Mouse (Mus musculus): ENCODE results near the gene Jun. TPM values are rescaled to one million over a fixed set of nuclear protein-coding genes. Genes with fewer than 3 reads are reported as not detected.

Gene Jun
- total RNA-seq, 2 experiments from 2014 or later: 98.7 to 101 TPM

GRCm38 (mm10) chr4:95048021-95048730 lies 3.8 kb downstream of the Jun start:
- Histone ChIP-seq H3K27ac (peak overlapping the region; percentile 98; the same call in 1 of the 2 replicates), H3K4me3 (peak overlapping the region; percentile 86)
- no peak for TF ChIP-seq CTCF (conservative IDR thresholded peaks at IDR 0.05)
- no peak for DNase-seq (ENCODE audit: low spot score in 2 of 2)

GRCm38 (mm10) chr4:95045133-95045532 lies 6.9 kb downstream of the Jun start:
- no peak for DNase-seq (ENCODE audit: low spot score in 2 of 2)
- Histone ChIP-seq H3K4me3 (no peak overlapping the region), H3K27ac (no peak overlapping the region)
- TF ChIP-seq CTCF (conservative IDR thresholded peaks at IDR 0.05): peak; percentile 72

GRCm38 (mm10) chr4:95044721-95045120 lies 7.3 kb downstream of the Jun start:
- Histone ChIP-seq H3K4me3 (no peak overlapping the region), H3K27ac (no peak overlapping the region)
- TF ChIP-seq CTCF (conservative IDR thresholded peaks at IDR 0.05): no peak
- DNase-seq (ENCODE audit: low spot score in 2 of 2): no peak

- Histone ChIP-seq H3K27ac (no peak overlapping the region), H3K4me3 (no peak overlapping the region; the same call in 1 of the 2 replicates)
- TF ChIP-seq CTCF (conservative IDR thresholded peaks at IDR 0.05): no peak
- no peak for DNase-seq (ENCODE audit: low spot score in 2 of 2)
These were observed 14.0 kb downstream of the Jun start for GRCm38 (mm10) chr4:95038024-95038423.

- Histone ChIP-seq H3K27ac (no peak overlapping the region), H3K4me3 (no peak overlapping the region)
- no peak for TF ChIP-seq CTCF (conservative IDR thresholded peaks at IDR 0.05)
- DNase-seq (ENCODE audit: low spot score in 2 of 2): no peak
These were observed 20.9 kb downstream of the Jun start for GRCm38 (mm10) chr4:95031158-95031557.

GRCm38 (mm10) chr4:95025847-95026600 lies 26.0 kb downstream of the Jun start:
- no peak overlapping the region for H3K4me3 ChIP-seq
- H3K27ac ChIP-seq: no peak overlapping the region
- no peak; the same call in 1 of the 2 replicates for TF ChIP-seq CTCF (conservative IDR thresholded peaks at IDR 0.05)
- DNase-seq (ENCODE audit: low spot score in 2 of 2): no peak

GRCm38 (mm10) chr4:95023350-95023953 lies 28.6 kb downstream of the Jun start:
- H3K27ac ChIP-seq: no peak overlapping the region
- H3K4me3 ChIP-seq: no peak overlapping the region
- no peak for DNase-seq (ENCODE audit: low spot score in 2 of 2)
- TF ChIP-seq CTCF (conservative IDR thresholded peaks at IDR 0.05): no peak

- no peak overlapping the region for H3K27ac ChIP-seq
- no peak overlapping the region for H3K4me3 ChIP-seq
- no peak for DNase-seq (ENCODE audit: low spot score in 2 of 2)
- TF ChIP-seq CTCF (conservative IDR thresholded peaks at IDR 0.05): no peak
These were observed 30.1 kb downstream of the Jun start for GRCm38 (mm10) chr4:95021649-95022637.

GRCm38 (mm10) chr4:95020201-95020600 lies 31.8 kb downstream of the Jun start:
- no peak overlapping the region for H3K4me3 ChIP-seq
- TF ChIP-seq CTCF (conservative IDR thresholded peaks at IDR 0.05): no peak
- DNase-seq (ENCODE audit: low spot score in 2 of 2): no peak
- no peak overlapping the region for H3K27ac ChIP-seq

- no peak for DNase-seq (ENCODE audit: low spot score in 2 of 2)
- no peak for TF ChIP-seq CTCF (conservative IDR thresholded peaks at IDR 0.05)
- H3K4me3 ChIP-seq: no peak overlapping the region
- no peak overlapping the region for H3K27ac ChIP-seq
These were observed 33.8 kb downstream of the Jun start for GRCm38 (mm10) chr4:95018221-95018620.

GRCm38 (mm10) chr4:95012706-95013105 lies 39.3 kb downstream of the Jun start:
- no peak overlapping the region for H3K4me3 ChIP-seq
- no peak for TF ChIP-seq CTCF (conservative IDR thresholded peaks at IDR 0.05)
- DNase-seq (ENCODE audit: low spot score in 2 of 2): no peak

GRCm38 (mm10) chr4:95012256-95012655 lies 39.8 kb downstream of the Jun start:
- no peak for DNase-seq (ENCODE audit: low spot score in 2 of 2)
- H3K27ac ChIP-seq: no peak overlapping the region
- H3K4me3 ChIP-seq: no peak overlapping the region
- TF ChIP-seq CTCF (conservative IDR thresholded peaks at IDR 0.05): no peak

More at GRCm38 (mm10) chr4:95012706-95013105, 39.3 kb downstream of the Jun start:
- H3K27ac ChIP-seq: no peak overlapping the region
